Mouse (Mus musculus) 3134 (cell line): ENCODE measurements around the gene Bicd1.
A peak's percentile ranks its signal among the peaks of the same experiment; 100 is the strongest.
"Not testable (repeated sequence)": the region's sequence is repeated elsewhere in the genome, so short reads cannot be mapped to it uniquely, and the experiment has no call there.

Experiments
- DNase-seq: peaks from one replicate; pipeline ENCODE4 v3.0.0-alpha.2; 2011; ENCODE audit warnings: low spot score; ENCODE audit not compliant: insufficient read length; ENCODE audit errors: extremely low read depth

The Bicd1 gene

DNA sequence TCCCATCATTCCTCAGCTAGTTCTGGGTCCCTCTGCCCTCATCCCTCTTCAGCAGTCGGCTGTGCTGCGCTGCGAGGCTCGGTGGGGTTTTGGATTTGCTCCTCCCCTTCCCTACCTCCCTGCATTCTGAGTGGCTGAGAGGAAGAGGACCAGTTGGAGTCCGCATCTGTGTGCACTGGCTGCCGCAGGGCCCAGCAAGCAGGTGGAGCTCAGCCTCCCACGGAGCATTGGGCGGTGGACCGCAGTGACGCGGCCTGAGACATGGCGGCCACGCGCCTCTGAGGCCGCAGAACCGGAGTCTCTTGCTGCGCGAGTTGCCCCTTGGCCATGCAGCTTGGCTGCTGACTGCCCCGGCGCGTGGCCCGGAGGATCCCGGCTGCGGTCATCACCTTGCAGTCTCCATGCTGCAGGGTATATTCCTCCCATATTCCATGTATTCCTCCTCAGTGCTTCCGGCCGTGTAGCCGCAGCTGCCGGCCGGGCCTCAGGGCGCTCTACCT is at the start of gene Bicd1:
Gene Bicd1 (plus strand): TSS at position 54 of the 500 bp plus-strand sequence.
- DNase-seq: peak; percentile 96

DNA sequence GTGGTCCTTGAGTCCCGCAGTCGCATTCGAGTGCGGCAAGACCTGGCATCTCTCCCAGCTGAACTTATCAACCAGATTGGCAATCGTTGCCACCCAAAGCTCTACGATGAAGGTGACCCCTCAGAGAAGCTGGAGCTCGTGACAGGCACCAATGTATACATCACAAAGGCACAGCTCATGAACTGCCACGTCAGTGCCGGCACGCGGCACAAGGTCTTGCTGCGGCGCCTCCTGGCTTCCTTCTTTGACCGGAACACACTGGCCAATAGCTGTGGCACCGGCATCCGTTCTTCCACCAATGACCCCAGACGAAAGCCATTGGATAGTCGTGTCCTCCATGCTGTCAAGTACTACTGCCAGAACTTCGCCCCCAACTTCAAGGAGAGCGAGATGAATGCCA is 46.2 kb upstream of the Bicd1 start:
- not testable (repeated sequence) for DNase-seq

DNA sequence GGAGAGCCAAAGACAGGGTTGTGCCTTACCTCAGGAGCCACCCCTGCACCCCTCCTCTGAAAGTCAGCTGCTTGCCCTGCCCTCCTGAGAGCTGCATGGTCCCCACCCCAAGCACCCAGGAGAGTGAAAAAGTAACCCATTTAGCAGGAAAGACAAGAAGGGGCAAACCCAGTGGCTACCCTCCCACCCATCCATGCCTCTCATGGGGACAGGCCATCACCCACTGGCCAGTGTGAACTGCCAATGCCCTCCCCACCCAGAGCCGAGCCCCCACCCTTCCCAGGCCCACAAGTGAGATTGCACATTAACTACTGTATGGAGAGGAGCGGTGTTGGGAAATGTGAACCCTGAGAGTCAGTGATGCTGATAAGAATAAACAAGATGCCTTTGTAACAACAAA is 42.7 kb upstream of the Bicd1 start:
- not testable (repeated sequence) for DNase-seq

- DNase-seq: peak; percentile 43
These were observed 42.3 kb upstream of the Bicd1 start for GRCm38 (mm10) chr6:149366403-149366802.

- peak; percentile 68 for DNase-seq
These were observed 33.7 kb upstream of the Bicd1 start for GRCm38 (mm10) chr6:149374986-149375457.

- DNase-seq: no peak
These were observed 25.2 kb upstream of the Bicd1 start for GRCm38 (mm10) chr6:149383531-149383930.

DNA sequence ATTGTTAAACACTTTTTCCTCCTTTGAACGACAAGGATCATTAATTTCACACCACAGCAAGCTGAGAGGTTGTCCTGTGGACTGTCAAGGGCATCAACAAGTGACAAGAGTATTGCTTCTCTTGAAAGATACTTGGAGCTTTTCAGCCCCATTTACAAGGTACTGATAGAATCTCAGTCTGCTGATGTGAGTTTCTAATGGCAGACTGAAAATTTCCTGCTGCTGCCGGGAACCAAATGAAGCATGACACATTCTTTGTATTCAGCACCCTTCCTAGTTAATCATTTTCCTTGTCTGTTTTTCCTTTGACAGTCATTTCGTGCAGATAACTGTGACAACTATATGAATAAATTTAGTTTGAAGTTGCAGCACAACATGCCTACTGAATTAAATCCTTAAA is 22.3 kb upstream of the Bicd1 start:
- no peak for DNase-seq

GRCm38 (mm10) chr6:149389626-149390025 is 19.1 kb upstream of the Bicd1 start:
- not testable (repeated sequence) for DNase-seq

- no peak for DNase-seq
These were observed 9.3 kb upstream of the Bicd1 start for GRCm38 (mm10) chr6:149399396-149399795.

DNA sequence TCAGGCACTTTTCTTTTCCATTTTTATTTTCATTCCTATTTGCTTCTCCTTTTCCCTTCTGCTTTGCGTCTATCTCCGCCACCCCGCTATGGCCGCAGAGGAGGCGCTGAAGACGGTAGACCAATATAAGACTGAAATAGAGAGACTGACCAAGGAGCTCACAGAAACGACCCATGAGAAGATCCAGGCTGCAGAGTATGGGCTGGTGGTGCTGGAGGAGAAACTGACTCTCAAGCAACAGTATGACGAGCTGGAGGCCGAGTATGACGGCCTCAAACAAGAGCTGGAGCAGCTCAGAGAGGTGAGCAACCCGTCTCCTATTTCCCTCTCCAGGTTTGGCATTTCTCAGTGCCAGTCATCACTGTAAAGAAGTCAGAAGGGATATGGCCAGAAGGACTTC is 655 bp downstream of the Bicd1 start:
- no peak for DNase-seq

DNA sequence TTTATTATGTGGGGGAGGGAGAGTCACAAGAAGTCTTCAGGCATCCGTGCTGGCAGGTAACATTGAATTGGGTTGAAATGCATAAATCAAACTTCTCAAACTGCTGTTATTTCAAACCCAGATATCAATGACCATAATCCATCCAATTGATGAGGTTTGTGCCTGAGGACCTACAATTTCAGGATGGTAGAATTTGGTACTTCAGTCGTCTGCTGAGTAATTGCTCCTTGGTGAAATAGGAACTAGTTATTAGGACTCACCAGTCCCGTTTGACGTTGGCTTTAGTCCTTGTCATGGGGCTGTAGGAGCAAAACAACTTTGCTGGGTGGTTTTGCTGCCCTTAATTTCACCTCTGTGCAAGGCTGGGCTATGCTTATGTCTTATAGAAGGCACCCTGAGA is 1.2 kb downstream of the Bicd1 start:
- peak; percentile 49 for DNase-seq

- peak; percentile 77 for DNase-seq
These were observed 4.6 kb downstream of the Bicd1 start for GRCm38 (mm10) chr6:149413256-149413655.

- DNase-seq: no peak
These were observed 16.1 kb downstream of the Bicd1 start for GRCm38 (mm10) chr6:149424748-149425147.

GRCm38 (mm10) chr6:149439140-149439539 is 30.5 kb downstream of the Bicd1 start:
- DNase-seq: peak; percentile 20

DNA sequence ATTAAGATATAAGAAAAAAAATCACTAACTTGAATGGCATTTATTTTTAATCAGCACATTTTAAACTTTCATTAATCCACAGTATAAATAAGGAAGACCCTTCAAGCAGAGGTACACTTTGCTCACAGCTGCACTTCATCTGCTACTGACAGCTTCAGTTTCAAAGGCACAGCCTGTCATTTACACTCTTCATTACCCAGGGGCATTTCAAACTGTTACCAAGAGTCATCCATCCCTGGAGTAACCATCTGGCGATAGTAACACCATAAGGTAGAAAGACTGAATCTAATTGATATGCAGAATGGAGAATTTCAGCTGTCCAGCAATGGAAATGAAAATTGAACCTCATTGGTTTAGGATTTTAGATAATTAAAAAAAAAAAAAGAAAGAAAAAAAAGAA is 34.2 kb downstream of the Bicd1 start:
- DNase-seq: no peak

GRCm38 (mm10) chr6:149445854-149446253 is 37.2 kb downstream of the Bicd1 start:
- no peak for DNase-seq

DNA sequence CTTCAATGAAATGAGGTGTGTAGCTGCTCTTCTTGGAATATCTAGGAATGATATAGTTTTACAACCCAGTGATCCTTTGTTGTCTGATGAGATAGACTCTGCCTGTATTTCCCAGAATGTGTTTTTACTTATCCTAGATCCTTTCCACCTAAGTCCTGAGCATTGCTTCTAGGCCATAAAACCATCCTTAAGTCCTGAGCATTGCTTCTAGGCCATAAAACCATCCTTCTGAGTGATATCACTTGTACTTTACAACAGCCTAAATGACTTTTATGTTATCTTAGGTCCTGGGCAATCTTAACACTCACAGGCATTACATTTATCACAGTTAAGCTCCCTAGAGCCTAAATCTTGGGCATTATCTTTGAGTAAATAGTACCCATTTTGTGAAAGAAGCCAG is 48.6 kb downstream of the Bicd1 start:
- no peak for DNase-seq

DNA sequence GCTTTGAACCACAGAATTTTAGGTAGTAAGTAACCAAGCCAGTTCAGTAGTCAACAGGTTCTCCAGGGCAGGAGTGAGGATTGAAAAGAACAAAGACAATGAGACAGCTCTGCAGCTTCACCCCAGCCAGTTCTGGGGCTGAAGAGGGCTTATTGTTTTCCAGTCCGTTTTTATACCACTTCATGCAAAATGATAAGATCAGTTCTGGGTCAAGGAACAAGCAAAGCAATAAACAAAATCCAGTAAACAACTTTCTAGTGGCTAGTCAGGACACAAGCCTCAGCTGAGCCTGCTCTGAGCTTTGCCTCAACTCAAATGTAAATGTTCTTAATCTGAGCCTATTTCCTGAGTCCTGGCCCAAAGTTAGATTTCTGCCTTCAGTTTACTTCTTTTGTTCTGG is 52.3 kb downstream of the Bicd1 start:
- no peak for DNase-seq

GRCm38 (mm10) chr6:149471477-149471876 is 62.8 kb downstream of the Bicd1 start:
- peak; percentile 21 for DNase-seq

- DNase-seq: not testable (repeated sequence)
These were observed 63.8 kb downstream of the Bicd1 start for GRCm38 (mm10) chr6:149472441-149472840.

DNA sequence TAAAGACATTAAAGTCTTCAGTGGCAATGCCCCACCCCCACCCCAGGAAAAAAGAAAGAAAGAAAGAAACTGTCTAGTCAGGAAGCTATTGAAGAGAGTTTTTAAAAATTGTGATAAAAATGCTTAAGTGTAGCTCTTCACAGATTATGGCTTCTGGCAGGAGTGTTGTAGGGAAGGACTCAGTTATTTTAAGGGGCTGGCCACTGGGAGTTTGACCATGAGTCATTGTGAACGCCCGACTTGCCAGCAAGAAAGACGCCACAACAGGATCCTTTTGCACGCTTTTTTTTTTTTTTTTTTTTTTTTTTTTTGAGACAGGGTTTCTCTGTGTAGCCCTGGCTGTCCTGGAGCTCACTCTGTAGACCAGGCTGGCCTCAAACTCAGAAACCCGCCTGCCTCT is 73.2 kb downstream of the Bicd1 start:
- peak; percentile 39 for DNase-seq

- DNase-seq: no peak
These were observed 86.0 kb downstream of the Bicd1 start for GRCm38 (mm10) chr6:149494662-149495061.

DNA sequence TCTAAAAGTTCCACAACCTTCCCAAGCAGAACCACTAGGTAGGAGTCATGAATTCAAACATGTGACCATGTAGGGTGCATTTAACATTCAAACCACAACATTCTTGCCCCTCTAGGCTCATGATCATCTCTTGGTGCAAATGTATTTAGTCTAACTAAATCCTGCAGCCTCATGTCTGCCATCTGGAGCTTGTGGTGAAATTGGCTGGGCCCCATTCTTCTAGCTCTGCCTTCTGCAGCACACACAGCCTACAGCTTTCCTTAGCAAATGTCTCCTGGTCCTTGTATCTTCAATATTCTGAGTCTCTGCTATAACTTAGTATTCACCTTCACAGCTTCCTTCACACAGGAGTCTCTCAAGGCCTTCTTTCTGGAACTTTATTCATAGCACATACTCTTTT is 87.2 kb downstream of the Bicd1 start:
- DNase-seq: no peak
